Mouse (Mus musculus): ENCODE measurements around the gene Spag6.

- TF ChIP-seq CHD2 (IDR thresholded peaks at IDR 0.05; ENCODE audit: low read length) (peak; percentile 21; the same call in 1 of the 2 replicates), CTCF (IDR thresholded peaks at IDR 0.05 in 2 of 3, conservative IDR thresholded peaks at IDR 0.05 in 1 of 3; ENCODE audit: control insufficient read depth in 1 of 3, insufficient read depth in 1 of 3, low read depth in 2 of 3, low read length in 3 of 3, poor library complexity in 1 of 3, severe bottlenecking in 1 of 3) (peak in 1 of 3 experiments; percentile 10; a peak in 1 of 6 replicates), TCF12 (IDR thresholded peaks at IDR 0.05; ENCODE audit: low read depth, low read length) (no peak), MEF2A (IDR thresholded peaks at IDR 0.05; ENCODE audit: extremely low read depth, insufficient replicate concordance, low read depth, low read length, poor library complexity, severe bottlenecking) (no peak), TAL1 (IDR thresholded peaks at IDR 0.05; ENCODE audit: low read length) (no peak), POLR2A (IDR thresholded peaks at IDR 0.05; ENCODE audit: control insufficient read depth in 1 of 2, insufficient read depth in 1 of 2, low read depth in 1 of 2, low read length in 2 of 2, poor library complexity in 1 of 2) (peak in 1 of 2 experiments; percentile 45; a peak in 1 of 4 replicates), MYC (IDR thresholded peaks at IDR 0.05; ENCODE audit: low read depth, low read length) (no peak), EP300 (IDR thresholded peaks at IDR 0.05; ENCODE audit: low read depth in 1 of 2, low read length in 2 of 2) (no peak), ZC3H11A (IDR thresholded peaks at IDR 0.05; ENCODE audit: low read depth, low read length) (no peak)
These were observed 17.3 kb upstream of the Spag6 start for GRCm38 (mm10) chr2:18676457-18676935.

All from MEL (cell line).